Mouse (Mus musculus) erythroblast, embryonic 14.5 days (primary cell): ENCODE measurements around the gene Tbata. TPM values are rescaled to one million over a fixed set of nuclear protein-coding genes. Genes with fewer than 3 reads are reported as not detected.

ENCODE experiments used
- H3K27me3 ChIP-seq: 2 replicates; pipeline ENCODE4 v1.6.1; 2012; ENCODE audit warnings: inconsistent platforms; ENCODE audit not compliant: control insufficient read depth
- H3K36me3 ChIP-seq: 2 replicates; pipeline ENCODE4 v1.6.1; 2012; ENCODE audit warnings: mild to moderate bottlenecking, inconsistent platforms; ENCODE audit not compliant: control insufficient read depth
- H3K4me1 ChIP-seq: 2 replicates; pipeline ENCODE4 v1.6.1; 2012; ENCODE audit warnings: inconsistent platforms; ENCODE audit not compliant: control insufficient read depth
- H3K4me3 ChIP-seq: replicated peaks from 2 replicates; pipeline ENCODE3; 2012; ENCODE audit warnings: moderate library complexity, mild to moderate bottlenecking, inconsistent platforms
- H3K9me3 ChIP-seq: 2 replicates; pipeline ENCODE4 v1.6.1; 2012; ENCODE audit warnings: low read length, inconsistent platforms, mixed read lengths; ENCODE audit not compliant: control insufficient read depth
- GATA1 ChIP-seq: IDR thresholded peaks from 2 replicates; pipeline ENCODE4 v1.6.1; 2012; ENCODE audit warnings: low read length, inconsistent platforms, mixed read lengths
- TAL1 ChIP-seq: IDR thresholded peaks from 3 replicates; pipeline ENCODE4 v1.6.1; 2012; ENCODE audit warnings: low read length, inconsistent platforms, mixed read lengths
- polyA plus RNA-seq: library from polyadenylated mRNA; stranded (reverse); fragments of >175 nt; gene quantifications from 2 replicates; pipeline ENCODE4 v1.2.3, GENCODE M21; 2012

Tbata gene
- polyA plus RNA-seq, 1 experiment, result not detected

- H3K36me3 ChIP-seq, result no peaks in the 10 kb centered on the region
- no peak overlapping the region for H3K4me3 ChIP-seq
- H3K4me1 ChIP-seq, result peaks cover 15% of the 10 kb centered on the region
- no peak for TF ChIP-seq TAL1
- TF ChIP-seq GATA1, result no peak
- no peaks in the 10 kb centered on the region for H3K9me3 ChIP-seq
- no peaks in the 10 kb centered on the region for H3K27me3 ChIP-seq
Observed at GRCm38 (mm10) chr10:61158594-61158993, 13.2 kb upstream of the Tbata start.

- H3K36me3 ChIP-seq, result no peaks in the 10 kb centered on the region
- TF ChIP-seq GATA1 (no peak), TAL1 (no peak)
- H3K4me3 ChIP-seq, result no peak overlapping the region
Observed at GRCm38 (mm10) chr10:61160089-61160488, 11.7 kb upstream of the Tbata start.

GRCm38 (mm10) chr10:61160671-61161070 is 11.1 kb upstream of the Tbata start:
- Histone ChIP-seq H3K27me3 (no peaks in the 10 kb centered on the region), H3K4me1 (no peaks in the 10 kb centered on the region), H3K9me3 (no peaks in the 10 kb centered on the region)

More at GRCm38 (mm10) chr10:61160089-61160488, 11.7 kb upstream of the Tbata start:
- Histone ChIP-seq H3K9me3 (no peaks in the 10 kb centered on the region), H3K27me3 (no peaks in the 10 kb centered on the region), H3K4me1 (peaks cover 5% of the 10 kb centered on the region)

GRCm38 (mm10) chr10:61162366-61162765 is 9.4 kb upstream of the Tbata start:
- no peak for TF ChIP-seq TAL1
- no peak for TF ChIP-seq GATA1
- H3K27me3 ChIP-seq, result no peaks in the 10 kb centered on the region

More at GRCm38 (mm10) chr10:61160671-61161070, 11.1 kb upstream of the Tbata start:
- no peak for TF ChIP-seq GATA1
- no peak for TF ChIP-seq TAL1
- no peak overlapping the region for H3K4me3 ChIP-seq
- no peaks in the 10 kb centered on the region for H3K36me3 ChIP-seq

GRCm38 (mm10) chr10:61167333-61168096 is 4.2 kb upstream of the Tbata start:
- Histone ChIP-seq H3K9me3 (no peaks in the 10 kb centered on the region), H3K27me3 (peaks cover 14% of the 10 kb centered on the region), H3K36me3 (no peaks in the 10 kb centered on the region), H3K4me3 (no peak overlapping the region), H3K4me1 (no peaks in the 10 kb centered on the region)
- TF ChIP-seq GATA1, result no peak
- no peak for TF ChIP-seq TAL1

More at GRCm38 (mm10) chr10:61162366-61162765, 9.4 kb upstream of the Tbata start:
- H3K36me3 ChIP-seq, result no peaks in the 10 kb centered on the region
- no peak overlapping the region for H3K4me3 ChIP-seq
- no peaks in the 10 kb centered on the region for H3K9me3 ChIP-seq
- no peaks in the 10 kb centered on the region for H3K4me1 ChIP-seq

- no peak overlapping the region for H3K4me3 ChIP-seq
- peaks cover 14% of the 10 kb centered on the region for H3K27me3 ChIP-seq
- H3K9me3 ChIP-seq, result no peaks in the 10 kb centered on the region
- TF ChIP-seq TAL1 (no peak), GATA1 (no peak)
- no peaks in the 10 kb centered on the region for H3K4me1 ChIP-seq
- no peaks in the 10 kb centered on the region for H3K36me3 ChIP-seq
Observed at GRCm38 (mm10) chr10:61168393-61168792, 3.4 kb upstream of the Tbata start.

GRCm38 (mm10) chr10:61172496-61172895 is 742 bp downstream of the Tbata start:
- Histone ChIP-seq H3K4me1 (peaks cover 3% of the 10 kb centered on the region; the same call in 1 of the 2 replicates), H3K27me3 (peaks cover 38% of the 10 kb centered on the region), H3K9me3 (no peaks in the 10 kb centered on the region), H3K36me3 (no peaks in the 10 kb centered on the region), H3K4me3 (no peak overlapping the region)
- TF ChIP-seq TAL1, result no peak
- TF ChIP-seq GATA1, result no peak

- Histone ChIP-seq H3K4me1 (peaks cover 3% of the 10 kb centered on the region; the same call in 1 of the 2 replicates), H3K36me3 (no peaks in the 10 kb centered on the region), H3K4me3 (no peak overlapping the region), H3K9me3 (no peaks in the 10 kb centered on the region), H3K27me3 (peaks cover 32% of the 10 kb centered on the region)
- TF ChIP-seq GATA1, result no peak
- TF ChIP-seq TAL1, result no peak
Observed at GRCm38 (mm10) chr10:61174711-61175441, 3.1 kb downstream of the Tbata start.

GRCm38 (mm10) chr10:61175442-61176204 is 3.9 kb downstream of the Tbata start:
- Histone ChIP-seq H3K4me1 (peaks cover 3% of the 10 kb centered on the region; the same call in 1 of the 2 replicates), H3K9me3 (no peaks in the 10 kb centered on the region), H3K36me3 (no peaks in the 10 kb centered on the region), H3K4me3 (no peak overlapping the region), H3K27me3 (peaks cover 32% of the 10 kb centered on the region)
- TF ChIP-seq GATA1 (no peak), TAL1 (no peak)
